Mouse (Mus musculus) kidney, adult 2 months (tissue): ENCODE measurements at regions not wholly inside any gene's neighbourhood (a gene's known extent, or its start where the extent isn't known, plus 50 kb on each side); places are given as distances from the start of the nearest gene placed in this dataset.

Experiments
- CTCF ChIP-seq: fragments of 200-500 bp; conservative IDR thresholded peaks from 2 replicates; pipeline ENCODE4 v1.5.1; 2011; ENCODE audit warnings: low read depth, mild to moderate bottlenecking, control low read depth, low read length, moderate library complexity, mixed read lengths; ENCODE audit not compliant: insufficient read depth, insufficient read length
- POLR2A ChIP-seq: fragments of 200-500 bp; IDR thresholded peaks from one replicate; pipeline ENCODE4 v1.6.1; 2011; ENCODE audit warnings: low read depth, low read length, control low read depth

- TF ChIP-seq CTCF (no peak), POLR2A (no peak)
These were observed 538.0 kb downstream of the Etv1 start for GRCm38 (mm10) chr12:39317229-39317628.
